Mouse (Mus musculus): Measurements from ENCODE around the gene Vnn1.

Gene Vnn1

DNA sequence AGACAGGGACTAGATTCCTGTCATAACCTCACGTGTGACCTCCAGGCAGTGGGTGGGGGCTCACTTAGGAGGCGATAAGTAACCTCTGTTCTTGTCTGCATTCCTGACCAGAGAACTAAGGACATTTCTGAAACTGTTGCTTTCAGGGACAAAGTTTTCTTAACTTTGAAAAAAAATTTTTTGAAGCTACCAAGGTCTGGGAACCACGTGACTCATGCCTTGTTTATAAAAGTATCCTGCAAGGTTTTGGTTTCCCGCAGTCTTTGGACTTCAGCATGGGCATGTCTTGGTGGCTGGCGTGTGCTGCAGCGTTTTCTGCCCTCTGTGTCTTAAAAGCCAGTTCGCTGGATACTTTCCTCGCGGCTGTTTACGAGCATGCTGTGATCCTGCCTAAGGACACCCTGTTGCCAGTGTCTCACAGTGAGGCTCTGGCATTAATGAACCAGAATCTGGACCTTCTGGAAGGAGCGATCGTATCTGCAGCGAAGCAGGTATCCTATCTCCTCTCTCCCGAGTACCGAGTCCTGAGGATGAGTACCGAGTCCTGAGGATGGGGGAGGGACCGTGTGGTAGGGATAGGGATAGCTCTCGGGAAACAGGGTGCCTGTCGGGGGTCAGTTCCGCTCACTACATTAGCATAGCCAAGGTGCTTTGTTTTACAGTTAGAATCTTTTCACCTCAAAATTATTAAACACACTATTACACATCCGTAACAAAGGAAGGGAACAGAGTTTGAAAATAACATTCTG is at the start of gene Vnn1:
Vnn1 (plus strand) TSS at position 88 of the 749 bp plus-strand sequence.
- DNase-seq (ENCODE audit: low read depth, low spot score), result no peak

DNA sequence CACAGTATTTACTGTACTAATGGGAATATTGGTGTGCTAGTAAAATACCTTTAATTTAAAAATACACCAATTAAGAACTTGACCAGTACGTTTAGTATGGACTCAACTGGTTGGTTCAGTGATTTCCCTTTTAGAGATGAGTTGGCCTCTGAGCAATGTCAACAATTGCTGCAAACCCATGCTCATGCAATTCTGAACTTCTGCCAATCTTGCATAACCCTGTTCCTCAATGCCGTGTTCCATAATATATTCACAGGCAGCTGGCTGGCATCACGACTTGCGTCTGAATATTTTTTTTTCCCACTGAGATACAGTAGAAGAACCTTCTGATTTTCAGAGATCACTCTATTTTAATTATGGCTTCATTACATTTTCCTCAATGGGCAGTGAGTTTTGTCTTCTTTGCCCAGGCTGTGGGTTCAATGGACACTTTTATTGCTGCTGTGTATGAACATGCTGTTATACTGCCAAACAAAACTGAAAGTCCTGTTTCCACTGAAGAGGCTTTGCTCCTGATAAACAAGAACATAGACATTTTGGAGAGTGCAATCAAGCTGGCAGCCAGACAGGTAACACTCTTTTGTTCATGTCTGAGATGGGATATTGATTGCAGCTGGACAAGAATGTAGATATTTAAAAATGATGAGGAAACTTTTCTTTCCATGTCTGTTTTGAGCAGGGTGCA is 43.1 kb upstream of the Vnn1 start, which contains the start of gene Vnn3:
Vnn3 (plus strand) TSS at position 235 of the 685 bp plus-strand sequence.
- no peak for DNase-seq (ENCODE audit: low read depth, low spot score)

- DNase-seq (ENCODE audit: low read depth, low spot score), result no peak
These were observed 42.4 kb upstream of the Vnn1 start for GRCm38 (mm10) chr10:23852096-23852495.

DNA sequence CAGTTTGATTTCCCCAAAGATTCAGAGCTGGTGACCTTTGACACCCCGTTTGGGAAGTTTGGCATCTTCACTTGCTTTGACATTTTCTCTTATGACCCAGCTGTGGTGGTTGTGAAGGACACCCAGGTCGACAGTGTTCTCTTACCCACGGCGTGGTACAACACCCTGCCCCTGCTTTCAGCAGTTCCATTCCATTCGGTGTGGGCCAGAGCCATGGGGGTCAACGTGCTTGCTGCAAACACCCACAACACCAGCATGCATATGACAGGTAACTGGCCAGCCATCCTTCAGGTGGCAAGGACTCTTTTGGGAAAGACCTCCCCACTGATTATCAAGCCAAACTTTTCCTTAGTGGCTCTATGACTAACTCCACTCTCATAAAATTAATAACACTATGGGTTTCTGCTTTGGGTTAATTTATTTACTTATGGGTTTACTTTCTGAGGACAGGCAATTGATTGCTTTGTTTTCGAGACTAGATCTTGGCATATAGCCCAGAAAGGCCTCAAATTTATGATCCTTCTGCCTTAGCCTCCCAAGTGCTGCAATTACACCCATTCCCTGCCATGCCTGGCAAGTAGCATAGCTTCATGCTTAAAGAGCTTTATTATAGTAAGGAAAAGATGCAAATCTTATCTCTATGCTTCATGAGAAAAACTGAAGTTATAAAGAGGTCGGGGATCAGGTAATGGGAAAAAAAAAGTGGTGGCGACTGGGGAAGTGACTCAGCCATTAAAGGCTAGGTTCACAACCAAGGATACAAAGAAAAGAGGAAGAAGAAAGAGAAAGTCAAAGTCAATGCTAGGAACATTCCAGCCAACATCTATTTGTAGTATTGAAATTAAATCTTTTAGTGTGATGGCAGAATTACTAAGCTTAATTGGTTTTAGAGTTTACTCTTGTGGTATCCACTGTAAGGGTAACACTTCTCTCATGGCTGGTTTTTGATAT is 29.9 kb upstream of the Vnn1 start:
- DNase-seq (ENCODE audit: low read depth, low spot score), result no peak

DNA sequence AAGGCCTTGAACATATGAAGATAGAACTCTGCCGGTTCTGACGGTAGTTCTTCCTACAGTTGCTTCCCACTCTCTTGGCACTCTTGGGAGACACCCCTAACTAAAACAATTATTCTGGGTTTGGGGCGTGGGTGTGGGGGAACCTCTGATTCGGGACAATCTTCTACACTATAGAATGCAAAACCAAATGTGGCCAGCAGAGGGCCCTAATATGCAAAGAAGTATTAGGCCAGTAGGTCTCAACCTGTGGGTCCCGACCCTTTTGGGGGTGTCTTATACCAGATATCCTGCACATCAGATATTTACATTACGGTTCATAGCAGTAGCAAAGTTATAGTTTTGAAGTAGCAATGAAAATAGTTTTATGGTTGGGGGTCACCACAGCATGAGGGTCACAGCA is 13.8 kb upstream of the Vnn1 start:
- DNase-seq (ENCODE audit: low read depth, low spot score), result peak; percentile 50

- DNase-seq (ENCODE audit: low read depth, low spot score), result no peak
These were observed 9.6 kb upstream of the Vnn1 start for GRCm38 (mm10) chr10:23884910-23885309.

DNA sequence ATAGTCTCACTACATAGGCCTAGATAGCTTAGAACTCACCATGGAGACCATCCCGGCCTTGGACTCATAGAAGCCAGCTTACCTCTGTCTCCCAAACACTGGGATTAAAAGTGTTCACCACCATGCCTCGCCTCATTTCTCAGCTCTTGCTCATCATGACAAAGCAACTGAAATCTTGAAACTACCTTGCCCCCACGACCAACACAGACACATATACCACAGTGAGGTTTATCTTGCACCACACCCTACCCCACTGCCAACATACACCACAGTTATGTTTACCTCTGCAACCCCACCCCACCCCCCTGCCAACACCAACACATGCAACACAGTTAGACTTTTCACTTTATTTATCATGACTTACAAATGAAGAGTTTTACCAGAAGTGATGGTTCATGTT is 8.4 kb upstream of the Vnn1 start:
- no peak for DNase-seq (ENCODE audit: low read depth, low spot score)

DNA sequence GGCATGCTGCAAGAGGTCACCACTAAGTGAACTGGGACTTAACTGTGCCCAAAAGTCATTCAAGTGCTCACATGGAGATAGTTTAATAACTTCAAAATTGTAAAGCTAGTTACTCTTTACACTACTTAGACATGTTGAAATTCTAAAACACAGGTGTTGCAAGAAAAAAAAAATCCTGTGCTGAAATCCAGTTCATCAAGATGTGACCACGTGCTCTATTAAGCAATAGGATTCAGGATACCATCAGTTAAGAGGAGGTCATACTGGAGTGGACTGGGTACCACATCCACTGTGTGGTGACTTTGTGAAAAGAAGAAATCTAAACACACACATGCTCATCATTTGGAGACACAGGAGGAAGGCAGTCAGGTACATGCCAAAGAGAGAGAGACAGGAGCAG is 1.5 kb upstream of the Vnn1 start:
- no peak for DNase-seq (ENCODE audit: low read depth, low spot score)

- no peak for DNase-seq (ENCODE audit: low read depth, low spot score)
These were observed 888 bp downstream of the Vnn1 start for GRCm38 (mm10) chr10:23895376-23895775.

DNA sequence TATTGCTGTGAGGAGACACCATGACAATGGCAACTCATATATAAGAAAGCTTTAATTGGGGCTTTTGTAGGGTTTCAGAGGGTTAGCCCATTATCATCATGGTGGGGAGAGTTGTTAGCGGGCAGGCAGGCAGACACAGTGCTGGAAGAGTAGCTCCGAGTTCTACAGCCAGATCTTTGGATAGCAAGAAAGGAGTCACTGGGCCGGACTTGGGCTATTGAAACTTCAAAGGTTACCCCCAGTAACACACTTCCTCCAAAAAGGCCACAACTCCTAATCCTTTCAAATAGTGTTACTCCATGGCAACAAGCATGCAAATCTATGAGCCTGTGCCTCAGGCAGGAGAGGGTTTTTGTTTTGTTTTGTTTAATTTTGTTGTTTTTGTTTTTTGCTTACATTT is 6.6 kb downstream of the Vnn1 start:
- no peak for DNase-seq (ENCODE audit: low read depth, low spot score)

GRCm38 (mm10) chr10:23905661-23906060 is 11.2 kb downstream of the Vnn1 start:
- DNase-seq (ENCODE audit: low read depth, low spot score), result no peak

- no peak for DNase-seq (ENCODE audit: low read depth, low spot score)
These were observed 25.6 kb downstream of the Vnn1 start, which contains the start of gene Taar1 for GRCm38 (mm10) chr10:23920056-23920455. Gene Taar1, plus strand, starts transcription at chr10:23920356.

DNA sequence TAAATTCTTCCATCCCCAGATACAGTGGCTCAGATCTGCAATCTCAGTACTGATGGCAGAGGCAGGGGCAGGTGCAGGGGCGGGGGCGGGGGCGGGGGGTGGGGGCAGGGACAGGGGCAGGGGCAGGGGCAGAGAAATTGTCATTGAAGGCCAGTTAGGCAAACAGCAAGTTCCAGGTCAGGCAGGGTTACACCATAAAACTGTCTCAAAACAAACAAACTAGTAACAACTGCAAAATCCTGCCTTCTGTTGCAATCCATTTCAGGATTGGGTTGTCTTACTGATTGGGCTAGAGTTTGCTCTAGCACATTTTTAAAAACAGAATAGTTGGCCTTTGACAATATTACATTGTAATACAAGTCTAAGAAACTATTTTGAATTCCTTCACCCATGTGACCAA is 28.0 kb downstream of the Vnn1 start:
- no peak for DNase-seq (ENCODE audit: low read depth, low spot score)

DNA sequence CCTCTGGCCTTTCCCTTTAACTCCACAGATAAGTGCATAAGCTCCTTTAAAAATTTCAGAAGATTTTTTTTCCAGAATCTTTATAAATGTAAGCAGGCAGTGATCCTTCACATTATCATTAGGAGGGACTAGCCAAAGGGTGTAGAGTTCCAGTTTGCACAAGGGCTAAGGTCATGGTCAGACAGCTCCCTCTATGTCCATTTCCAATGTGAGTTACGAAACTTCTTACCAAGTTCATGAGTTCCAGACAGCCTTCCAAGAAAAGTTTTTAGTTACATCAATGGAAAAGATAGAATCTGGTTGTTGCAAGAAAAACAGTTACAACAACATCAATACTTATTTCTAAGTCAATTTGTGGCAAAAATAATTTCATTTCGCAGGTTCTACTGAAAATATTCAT is 29.5 kb downstream of the Vnn1 start:
- DNase-seq (ENCODE audit: low read depth, low spot score), result no peak

DNA sequence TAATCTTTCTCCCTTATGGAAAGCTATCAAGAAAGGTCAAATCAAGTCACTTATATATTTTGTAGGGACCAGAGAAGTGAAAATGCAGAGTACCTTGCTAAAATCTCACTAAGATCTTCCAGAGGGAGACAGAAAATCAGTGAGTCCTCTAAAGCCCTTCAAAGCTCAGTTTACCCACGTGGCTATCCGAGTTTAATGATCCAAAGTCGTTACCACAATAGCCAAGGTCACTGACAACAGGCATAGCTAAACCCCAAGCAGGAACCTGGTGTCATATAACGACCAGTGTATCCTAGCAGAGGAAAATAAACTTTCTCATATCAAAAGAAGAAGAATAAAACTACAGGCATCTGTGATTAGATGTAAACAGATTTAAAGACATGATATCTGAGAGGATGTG is 43.1 kb downstream of the Vnn1 start:
- no peak for DNase-seq (ENCODE audit: low read depth, low spot score)

DNA sequence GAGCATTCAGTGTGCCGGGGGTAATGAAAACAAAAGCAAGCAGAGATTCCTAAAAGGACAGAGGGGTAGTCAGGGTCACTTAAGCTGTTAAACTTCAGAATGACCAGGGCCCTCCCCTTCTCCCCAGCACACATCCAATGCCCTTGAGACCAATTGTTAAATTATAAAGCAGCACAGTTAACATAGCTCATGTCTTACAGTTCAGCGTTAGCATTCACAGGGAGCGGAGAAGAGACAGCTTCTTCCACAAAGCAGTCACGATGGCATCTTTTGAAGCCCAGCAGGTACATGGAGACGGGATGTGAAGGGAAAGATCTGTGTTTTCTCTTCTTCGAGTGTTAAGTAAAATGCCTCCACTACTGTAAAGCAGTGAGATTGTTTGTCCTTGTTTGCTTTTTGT is 43.8 kb downstream of the Vnn1 start, which contains the start of gene Taar2:
Taar2 (plus strand) TSS at position 261 of the 400 bp plus-strand sequence.
- DNase-seq (ENCODE audit: low read depth, low spot score), result no peak

- peak; percentile 64 for DNase-seq (ENCODE audit: low read depth, low spot score)
These were observed 48.0 kb downstream of the Vnn1 start for GRCm38 (mm10) chr10:23942465-23942864.

GRCm38 (mm10) chr10:23948026-23948425 is 53.5 kb downstream of the Vnn1 start:
- peak; percentile 49 for DNase-seq (ENCODE audit: low read depth, low spot score)

DNA sequence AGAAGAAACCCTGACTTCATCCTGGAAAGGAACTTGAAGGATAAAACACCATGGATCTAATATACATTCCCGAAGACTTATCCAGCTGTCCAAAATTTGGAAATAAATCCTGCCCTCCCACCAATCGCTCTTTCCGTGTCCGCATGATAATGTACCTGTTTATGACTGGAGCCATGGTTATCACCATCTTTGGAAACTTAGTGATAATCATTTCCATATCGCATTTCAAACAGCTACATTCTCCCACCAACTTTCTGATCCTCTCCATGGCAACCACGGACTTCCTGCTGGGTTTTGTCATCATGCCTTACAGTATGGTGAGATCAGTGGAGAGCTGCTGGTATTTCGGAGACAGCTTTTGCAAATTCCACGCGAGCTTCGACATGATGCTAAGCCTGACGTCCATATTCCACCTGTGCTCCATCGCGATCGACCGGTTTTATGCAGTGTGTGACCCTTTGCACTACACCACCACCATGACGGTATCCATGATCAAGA is 55.1 kb downstream of the Vnn1 start, which contains the start of gene Taar3:
Taar3 (plus strand) TSS at position 51 of the 498 bp plus-strand sequence.
- DNase-seq (ENCODE audit: low read depth, low spot score), result no peak

- DNase-seq (ENCODE audit: low read depth, low spot score), result no peak
These were observed 57.2 kb downstream of the Vnn1 start for GRCm38 (mm10) chr10:23951714-23952113.

Data from A20 (cell line).